In the genomic region with DNA sequence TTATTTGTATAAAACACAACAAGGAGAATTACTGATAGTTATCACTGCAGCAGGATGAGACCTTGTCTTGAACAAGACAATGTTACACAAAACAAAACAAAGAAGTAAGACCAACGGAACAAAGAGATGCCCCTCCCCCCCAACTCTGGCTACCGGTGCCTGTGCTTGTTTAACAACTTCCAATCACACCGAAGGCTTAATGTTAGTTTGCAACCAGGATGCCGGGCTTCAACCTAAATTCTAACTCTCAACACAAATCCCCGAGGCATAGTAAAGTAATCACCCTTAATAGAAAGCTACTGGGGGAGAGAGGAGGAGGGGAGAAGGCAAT, we compare ENCODE assay signal across 7 mouse cellular contexts.
DNase-seq lines count a peak whose midpoint lies in the region; ATAC-seq and TF ChIP-seq lines count a peak whose summit lies in the region.

No protein-coding gene starts in this region.

- no peak for TF ChIP-seq CTCF in left cerebral cortex, adult 2 months (IDR thresholded peaks at IDR 0.05)

- ATAC-seq in forebrain, embryonic 14.5 days, result peak; percentile 10; the same call in 1 of the 2 replicates

- no peak for DNase-seq in left cerebral cortex, adult 2 months (ENCODE audit: extremely low spot score in 1 of 2, low spot score in 2 of 2)
- no peak for DNase-seq in left cerebral cortex, postnatal 36 days (ENCODE audit: low spot score in 2 of 2)
- DNase-seq in forebrain, embryonic 14.5 days (ENCODE audit: low spot score), result no peak
- peak; percentile 52 for DNase-seq in kidney, postnatal 10 days
- peak; percentile 27 for DNase-seq in lung, postnatal 25 days (ENCODE audit: low spot score)
- DNase-seq in thymus, postnatal 10 days (ENCODE audit: low spot score in 2 of 2), result peak; percentile 57 to 63

- H3K9ac ChIP-seq in forebrain, embryonic 14.5 days (ENCODE audit: low read length), result peak overlapping the region; percentile 62; the same call in 1 of the 2 replicates

- peaks cover 6% of the 10 kb centered on the region for H3K4me1 ChIP-seq in brown adipose tissue, adult 24 weeks (ENCODE audit: control insufficient read depth, insufficient read depth, insufficient read length, low read length)
- H3K4me1 ChIP-seq in forebrain, embryonic 14.5 days (ENCODE audit: control insufficient read depth, insufficient read depth, low read length), result no peaks in the 10 kb centered on the region

- H3K27ac ChIP-seq in left cerebral cortex, adult 2 months, result peak overlapping the region; percentile 90
- H3K27ac ChIP-seq in brown adipose tissue, adult 24 weeks (replicated peaks; ENCODE audit: low read depth, low read length), result peak overlapping the region; percentile 87
- peak overlapping the region; percentile 93 for H3K27ac ChIP-seq in forebrain, embryonic 14.5 days (ENCODE audit: low read depth, low read length)

- H3K4me3 ChIP-seq in left cerebral cortex, adult 2 months, result peak overlapping the region; percentile 50
- H3K4me3 ChIP-seq in brown adipose tissue, adult 24 weeks (ENCODE audit: insufficient read depth, low read depth, low read length), result peak overlapping the region; percentile 59
- peak overlapping the region; percentile 19 for H3K4me3 ChIP-seq in forebrain, embryonic 14.5 days (ENCODE audit: low read depth, low read length)

- 24% methylated on average over 5 of the region's 5 CpGs for WGBS in forebrain, embryonic 14.5 days

- H3K9me3 ChIP-seq in forebrain, embryonic 14.5 days (replicated peaks; ENCODE audit: control insufficient read depth, low read length), result no peaks in the 10 kb centered on the region

- H3K36me3 ChIP-seq in forebrain, embryonic 14.5 days (ENCODE audit: control insufficient read depth, insufficient read depth, low read length), result no peaks in the 10 kb centered on the region

- no peaks in the 10 kb centered on the region for H3K27me3 ChIP-seq in forebrain, embryonic 14.5 days (replicated peaks; ENCODE audit: control insufficient read depth, insufficient read depth, low read length)

- peak overlapping the region; percentile 56 for H3K4me2 ChIP-seq in forebrain, embryonic 14.5 days (ENCODE audit: low read length)

- intact Hi-C loops in left cerebral cortex, adult 2 months (cut with DNase I), result loop anchor here (2.0 to 10.0 kb wide), 6 partner anchors 49 to 311 kb away; no protein-coding TSS in a partner anchor
- intact Hi-C loops in left cerebral cortex, postnatal 36 days (cut with DNase I), result loop anchor here (5.0 kb wide), 3 partner anchors 64 to 116 kb away; partner anchors contain the start of gene Ddx3x

Comparison
In these comparisons a context has a peak if more than half of its experiments do, and no peak if none do; other contexts are left out.
1. DNase-seq: peak in kidney, postnatal 10 days (single experiment), lung, postnatal 25 days (single experiment) and thymus, postnatal 10 days (2 of 2); none in left cerebral cortex, adult 2 months (0 of 2), left cerebral cortex, postnatal 36 days (0 of 2) and forebrain, embryonic 14.5 days (single experiment).
2. Peak in every context shown above with its lines, with median percentiles within 50 percentile points of each other: H3K27ac ChIP-seq and H3K4me3 ChIP-seq.